Mouse (Mus musculus) kidney, adult 9 months (tissue): ENCODE measurements at regions not wholly inside any gene's neighbourhood (a gene's known extent, or its start where the extent isn't known, plus 50 kb on each side); places are given as distances from the start of the nearest gene placed in this dataset.

Experiments used
- DNase-seq: peaks from one replicate; pipeline ENCODE4 v3.0.0; 2022

GRCm38 (mm10) chr15:40223272-40223671 is 89.1 kb downstream of the 9330182O14Rik start:
- no peak for DNase-seq

- DNase-seq = no peak
These were observed 107.6 kb downstream of the 9330182O14Rik start for GRCm38 (mm10) chr15:40241764-40242163.

GRCm38 (mm10) chr15:40248966-40249365 is 114.8 kb downstream of the 9330182O14Rik start:
- DNase-seq = no peak

- no peak for DNase-seq
These were observed 125.3 kb downstream of the 9330182O14Rik start for GRCm38 (mm10) chr15:40259433-40259832.

- no peak for DNase-seq
These were observed 144.9 kb downstream of the 9330182O14Rik start for GRCm38 (mm10) chr15:40279021-40279420.

GRCm38 (mm10) chr15:40280551-40280950 is 146.4 kb downstream of the 9330182O14Rik start:
- DNase-seq = no peak

- no peak for DNase-seq
These were observed 147.0 kb downstream of the 9330182O14Rik start for GRCm38 (mm10) chr15:40281078-40281720.

GRCm38 (mm10) chr15:40291602-40292001 is 157.4 kb downstream of the 9330182O14Rik start:
- DNase-seq = no peak

GRCm38 (mm10) chr15:40312226-40312625 is 178.1 kb downstream of the 9330182O14Rik start:
- DNase-seq = no peak

- no peak for DNase-seq
These were observed 205.6 kb downstream of the 9330182O14Rik start for GRCm38 (mm10) chr15:40339746-40340145.

GRCm38 (mm10) chr15:40340269-40340668 is 206.1 kb downstream of the 9330182O14Rik start:
- DNase-seq = no peak

GRCm38 (mm10) chr15:40351473-40351872 is 217.3 kb downstream of the 9330182O14Rik start:
- DNase-seq = no peak

GRCm38 (mm10) chr15:40354802-40355487 is 220.8 kb downstream of the 9330182O14Rik start:
- no peak for DNase-seq

GRCm38 (mm10) chr15:40356096-40356495 is 221.9 kb downstream of the 9330182O14Rik start:
- DNase-seq = no peak

GRCm38 (mm10) chr15:40358341-40358740 is 224.2 kb downstream of the 9330182O14Rik start:
- DNase-seq = no peak

GRCm38 (mm10) chr15:40361849-40362533 is 227.8 kb downstream of the 9330182O14Rik start:
- no peak for DNase-seq

- no peak for DNase-seq
These were observed 230.1 kb downstream of the 9330182O14Rik start for GRCm38 (mm10) chr15:40364221-40364621.

- DNase-seq = no peak
These were observed 231.4 kb downstream of the 9330182O14Rik start for GRCm38 (mm10) chr15:40365613-40366012.

GRCm38 (mm10) chr15:40367026-40367425 is 232.9 kb downstream of the 9330182O14Rik start:
- no peak for DNase-seq

- DNase-seq = no peak
These were observed 234.6 kb downstream of the 9330182O14Rik start for GRCm38 (mm10) chr15:40368746-40369145.

GRCm38 (mm10) chr15:40371486-40371885 is 237.3 kb downstream of the 9330182O14Rik start:
- DNase-seq = no peak

GRCm38 (mm10) chr15:40386526-40386925 is 252.4 kb downstream of the 9330182O14Rik start:
- no peak for DNase-seq

- DNase-seq = no peak
These were observed 253.6 kb downstream of the 9330182O14Rik start for GRCm38 (mm10) chr15:40387746-40388145.

GRCm38 (mm10) chr15:40388806-40389205 is 254.6 kb downstream of the 9330182O14Rik start:
- DNase-seq = no peak
